Mouse (Mus musculus): Measurements from ENCODE around the gene Acox1. TPM values are rescaled to one million over a fixed set of nuclear protein-coding genes. Genes with fewer than 3 reads are reported as not detected.

Gene Acox1
- polyA plus RNA-seq, 1 experiment = not detected

- Histone ChIP-seq H3K27ac (ENCODE audit: insufficient read depth, low read depth, low read length) (no peak overlapping the region), H3K4me1 (ENCODE audit: control insufficient read depth, insufficient read depth, low read length) (peaks cover 12% of the 10 kb centered on the region; the same call in 1 of the 2 replicates), H3K4me3 (ENCODE audit: insufficient read depth, low read depth, low read length) (no peak overlapping the region)
- TF ChIP-seq CTCF (IDR thresholded peaks at IDR 0.05; ENCODE audit: insufficient read depth, low read depth, low read length) (no peak), POLR2A (IDR thresholded peaks at IDR 0.05; ENCODE audit: insufficient read depth, low read depth, low read length) (no peak)
- WGBS = 56% methylated on average over 3 of the region's 3 CpGs
Observed at GRCm38 (mm10) chr11:116185836-116186235, 13.0 kb downstream of the Acox1 start.

DNA sequence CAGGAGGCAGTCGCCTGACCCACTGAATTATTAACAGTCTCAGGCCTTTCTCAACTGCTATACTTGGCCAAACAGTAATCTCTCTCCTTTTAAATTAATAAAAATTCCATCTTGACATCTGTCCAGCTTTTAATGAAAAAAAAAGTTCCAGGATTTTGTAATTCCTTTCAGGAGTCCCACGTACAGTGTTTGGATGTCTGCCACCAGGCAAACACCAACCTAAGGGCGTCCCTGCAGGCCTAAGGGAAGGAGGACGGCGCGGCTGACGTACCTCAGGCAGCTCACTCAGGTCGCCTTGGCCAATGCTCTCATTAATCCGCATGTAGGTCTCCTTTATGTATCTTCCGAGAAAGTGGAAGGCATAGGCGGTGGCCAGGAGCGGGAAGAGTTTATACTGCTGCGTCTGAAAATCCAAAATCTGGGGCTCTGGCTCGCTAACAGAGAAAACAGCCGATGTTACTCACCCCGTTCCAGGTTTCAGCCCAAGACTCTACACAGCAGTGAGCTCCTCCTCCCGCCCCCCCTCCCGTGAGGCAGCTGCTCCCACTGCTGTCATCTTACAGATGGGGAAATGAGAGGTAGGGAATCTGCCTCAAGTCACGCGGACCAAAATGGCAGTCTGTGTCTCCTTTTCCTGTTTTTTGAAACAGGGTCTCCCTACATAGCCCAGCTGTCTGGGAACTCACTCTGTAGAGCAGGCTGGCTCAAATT lies 20.3 kb downstream of the Acox1 start:
- TF ChIP-seq CTCF (IDR thresholded peaks at IDR 0.05; ENCODE audit: insufficient read depth, low read depth, low read length) (no peak), POLR2A (IDR thresholded peaks at IDR 0.05; ENCODE audit: insufficient read depth, low read depth, low read length) (no peak)
- 72% methylated on average over 20 of the region's 20 CpGs for WGBS

GRCm38 (mm10) chr11:116176010-116176409 lies 22.8 kb downstream of the Acox1 start:
- no peaks in the 10 kb centered on the region for H3K4me1 ChIP-seq (ENCODE audit: control insufficient read depth, insufficient read depth, low read length)
- WGBS = 51% methylated on average over 7 of the region's 7 CpGs
- H3K4me3 ChIP-seq (ENCODE audit: insufficient read depth, low read depth, low read length) = no peak overlapping the region
- TF ChIP-seq CTCF (IDR thresholded peaks at IDR 0.05; ENCODE audit: insufficient read depth, low read depth, low read length) (no peak), POLR2A (IDR thresholded peaks at IDR 0.05; ENCODE audit: insufficient read depth, low read depth, low read length) (no peak)
- no peak overlapping the region for H3K27ac ChIP-seq (ENCODE audit: insufficient read depth, low read depth, low read length)

More for the DNA sequence above, 20.3 kb downstream of the Acox1 start:
- Histone ChIP-seq H3K4me3 (ENCODE audit: insufficient read depth, low read depth, low read length) (no peak overlapping the region), H3K27ac (ENCODE audit: insufficient read depth, low read depth, low read length) (no peak overlapping the region), H3K4me1 (ENCODE audit: control insufficient read depth, insufficient read depth, low read length) (no peaks in the 10 kb centered on the region)

GRCm38 (mm10) chr11:116174775-116175448 lies 23.9 kb downstream of the Acox1 start:
- Histone ChIP-seq H3K4me1 (ENCODE audit: control insufficient read depth, insufficient read depth, low read length) (no peaks in the 10 kb centered on the region), H3K27ac (ENCODE audit: insufficient read depth, low read depth, low read length) (no peak overlapping the region), H3K4me3 (ENCODE audit: insufficient read depth, low read depth, low read length) (no peak overlapping the region)
- TF ChIP-seq POLR2A (IDR thresholded peaks at IDR 0.05; ENCODE audit: insufficient read depth, low read depth, low read length) (no peak), CTCF (IDR thresholded peaks at IDR 0.05; ENCODE audit: insufficient read depth, low read depth, low read length) (no peak)
- WGBS = 94% methylated on average over 22 of the region's 22 CpGs

DNA sequence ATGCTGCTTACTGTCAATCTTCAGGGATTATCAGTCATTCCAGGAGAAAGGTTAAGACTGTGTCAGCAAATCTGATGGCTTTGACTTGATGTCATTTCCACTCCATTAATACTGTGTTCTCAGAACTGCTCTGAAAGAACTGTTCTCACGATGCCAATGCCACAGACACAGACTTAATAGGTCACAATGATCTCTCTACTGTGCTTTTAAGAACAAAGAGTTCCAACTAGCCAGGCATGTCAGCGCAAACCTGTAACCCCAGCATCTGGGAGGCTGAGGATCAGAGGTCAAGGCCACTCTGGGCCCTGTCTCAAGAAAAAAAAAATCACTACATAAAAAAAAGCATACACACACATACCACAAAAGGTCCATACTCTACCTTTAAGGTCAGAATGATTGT lies 26.9 kb downstream of the Acox1 start:
- no peak overlapping the region for H3K4me3 ChIP-seq (ENCODE audit: insufficient read depth, low read depth, low read length)
- H3K4me1 ChIP-seq (ENCODE audit: control insufficient read depth, insufficient read depth, low read length) = no peaks in the 10 kb centered on the region
- no peak for TF ChIP-seq CTCF (IDR thresholded peaks at IDR 0.05; ENCODE audit: insufficient read depth, low read depth, low read length)
- H3K27ac ChIP-seq (ENCODE audit: insufficient read depth, low read depth, low read length) = no peak overlapping the region
- WGBS = 76% methylated on average over 2 of the region's 2 CpGs

DNA sequence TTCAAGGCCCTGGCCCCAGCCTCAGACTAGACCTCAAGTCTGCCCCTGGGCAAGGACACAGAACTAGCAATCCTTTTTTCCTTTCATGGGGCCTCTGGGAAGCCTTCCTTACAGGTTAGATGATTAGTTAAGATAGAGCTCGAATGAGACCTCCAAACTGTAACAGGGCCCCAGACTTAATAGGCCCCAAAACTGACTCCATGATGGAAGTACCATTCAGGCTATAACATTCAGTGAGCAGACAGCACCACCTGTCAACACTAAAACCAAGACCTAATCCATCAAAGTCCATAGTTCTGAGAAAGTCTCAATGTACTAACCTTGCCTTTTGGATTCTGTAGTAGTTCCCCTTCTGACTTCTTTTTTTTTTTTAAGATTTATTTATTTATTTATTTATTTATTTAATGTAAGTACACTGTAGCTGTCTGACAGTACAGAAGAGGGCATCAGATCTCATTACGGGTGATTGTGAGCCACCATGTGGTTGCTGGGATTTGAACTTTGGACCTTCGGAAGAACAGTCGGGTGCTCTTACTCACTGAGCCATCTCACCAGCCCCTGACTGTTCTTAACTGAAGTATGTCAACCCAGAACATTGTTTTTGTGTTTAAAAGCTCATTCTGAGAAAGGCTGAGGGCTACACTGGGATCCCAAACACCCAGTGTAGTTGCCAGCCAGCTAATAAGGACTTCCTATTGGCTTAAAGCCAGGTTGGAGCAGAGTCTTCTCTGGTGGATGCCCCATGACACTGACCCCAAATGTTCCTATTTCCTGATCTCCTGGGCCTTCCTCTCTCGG lies 28.6 kb downstream of the Acox1 start:
- TF ChIP-seq CTCF (IDR thresholded peaks at IDR 0.05; ENCODE audit: insufficient read depth, low read depth, low read length) = no peak
- no peak for TF ChIP-seq POLR2A (IDR thresholded peaks at IDR 0.05; ENCODE audit: insufficient read depth, low read depth, low read length)
- no peak overlapping the region for H3K4me3 ChIP-seq (ENCODE audit: insufficient read depth, low read depth, low read length)
- WGBS = 85% methylated on average over 5 of the region's 5 CpGs
- no peak overlapping the region for H3K27ac ChIP-seq (ENCODE audit: insufficient read depth, low read depth, low read length)
- H3K4me1 ChIP-seq (ENCODE audit: control insufficient read depth, insufficient read depth, low read length) = 0 out of 2 replicates have a peak, but pooled peaks cover 3% of the 10 kb centered on the region

DNA sequence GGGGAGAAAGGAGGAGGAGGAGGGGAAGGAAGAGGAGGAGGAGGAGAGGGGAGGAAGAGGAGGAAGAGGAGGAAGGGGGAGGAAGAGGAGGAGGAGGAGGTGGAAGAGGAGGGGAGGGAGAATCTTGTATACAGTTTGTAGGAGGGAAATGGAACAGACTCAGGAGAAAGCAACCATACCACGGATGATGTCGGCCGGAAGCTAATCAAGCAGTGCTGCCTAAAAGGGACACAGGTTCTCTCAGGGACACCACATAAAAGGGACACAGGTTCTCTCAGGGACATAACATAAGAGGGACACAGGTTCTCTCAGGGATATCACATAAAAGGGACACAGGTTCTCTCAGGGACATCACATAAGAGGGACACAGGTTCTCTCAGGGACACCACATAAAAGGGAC lies 29.6 kb downstream of the Acox1 start:
- TF ChIP-seq POLR2A (IDR thresholded peaks at IDR 0.05; ENCODE audit: insufficient read depth, low read depth, low read length) (no peak), CTCF (IDR thresholded peaks at IDR 0.05; ENCODE audit: insufficient read depth, low read depth, low read length) (no peak)
- Histone ChIP-seq H3K4me3 (ENCODE audit: insufficient read depth, low read depth, low read length) (no peak overlapping the region), H3K4me1 (ENCODE audit: control insufficient read depth, insufficient read depth, low read length) (0 out of 2 replicates have a peak, but pooled peaks cover 3% of the 10 kb centered on the region), H3K27ac (ENCODE audit: insufficient read depth, low read depth, low read length) (no peak overlapping the region)
- 81% methylated on average over 3 of the region's 3 CpGs for WGBS

DNA sequence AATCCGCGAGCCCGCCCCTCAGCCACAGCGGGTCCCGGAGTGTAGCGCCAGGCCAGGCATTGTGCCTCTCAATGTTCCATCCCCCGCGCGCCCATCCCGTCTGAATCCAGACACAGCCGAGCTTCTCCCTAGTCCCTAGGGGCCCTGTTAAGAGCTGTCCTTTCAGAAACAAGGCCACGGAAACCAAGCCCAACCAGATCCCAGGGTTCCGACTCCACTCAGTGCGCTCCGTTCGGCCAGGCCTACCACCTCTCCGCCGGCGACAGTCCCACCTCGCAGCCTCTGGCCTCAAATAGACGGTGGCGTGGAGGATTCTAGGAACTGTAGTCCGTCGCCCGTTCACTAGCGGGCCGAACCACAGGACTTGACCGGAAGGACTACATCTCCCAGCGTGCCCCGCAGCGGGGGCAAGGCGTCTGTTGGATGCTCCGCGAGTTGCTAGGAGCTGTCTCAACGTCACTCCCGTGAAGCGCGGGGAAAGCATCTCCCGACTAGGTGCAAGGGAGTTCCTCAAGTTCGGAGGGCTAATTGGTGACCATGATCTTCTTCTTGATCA lies 30.9 kb downstream of the Acox1 start, which contains the start of gene Fbf1:
Gene Fbf1, minus strand, starts transcription at position 283 of the 556 bp plus-strand sequence.
- Histone ChIP-seq H3K27ac (ENCODE audit: insufficient read depth, low read depth, low read length) (0 out of 2 replicates have a peak within 1 kb of the TSS, but pooled peaks have one; percentile 48), H3K4me3 (ENCODE audit: insufficient read depth, low read depth, low read length) (peak within 1 kb of the TSS; percentile 78), H3K4me1 (ENCODE audit: control insufficient read depth, insufficient read depth, low read length) (peaks cover 5% of the 10 kb centered on the region; the same call in 1 of the 2 replicates)
- TF ChIP-seq CTCF (IDR thresholded peaks at IDR 0.05; ENCODE audit: insufficient read depth, low read depth, low read length) (no peak), POLR2A (IDR thresholded peaks at IDR 0.05; ENCODE audit: insufficient read depth, low read depth, low read length) (peak; percentile 92)
- under 1% methylated on average over 40 of the region's 40 CpGs for WGBS
